Mouse (Mus musculus): Measurements from ENCODE around the gene Shisa9.
A peak's percentile ranks its signal among the peaks of the same experiment; 100 is the strongest.
"Not testable (repeated sequence)": the region's sequence is repeated elsewhere in the genome, so short reads cannot be mapped to it uniquely, and the experiment has no call there.

Shisa9 gene

DNA sequence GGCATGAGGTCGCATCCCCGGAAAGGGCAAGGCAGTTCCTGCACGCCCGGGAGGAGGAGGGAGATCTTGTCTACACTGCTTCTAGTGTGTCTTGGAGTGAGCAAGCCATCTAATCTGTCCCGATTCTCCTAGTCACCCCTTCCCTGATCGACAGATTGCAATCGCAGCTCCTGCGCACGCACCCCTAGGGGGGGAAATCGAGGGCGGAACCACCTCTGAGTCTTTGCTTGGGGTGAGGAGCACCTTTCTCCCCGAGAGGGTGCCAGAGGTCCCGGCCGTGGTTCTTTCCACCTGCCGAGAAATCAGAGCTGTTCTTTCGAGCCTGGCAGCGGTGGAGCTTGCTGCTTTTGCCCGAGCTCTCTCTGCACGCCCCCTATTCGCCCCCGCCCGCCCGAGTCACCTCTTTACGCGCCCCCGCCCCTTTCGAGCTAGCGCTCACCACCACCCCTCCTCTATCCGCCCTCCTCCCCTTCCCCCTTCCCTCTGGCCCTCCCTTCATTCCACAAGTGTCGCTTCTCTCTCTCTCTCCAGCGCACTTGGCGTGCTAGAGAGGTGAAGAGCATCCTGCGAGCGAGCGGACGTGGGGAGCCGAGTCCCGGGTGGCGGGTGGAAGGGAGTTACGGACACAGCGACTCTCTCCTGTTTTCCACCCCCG is at the start of gene Shisa9:
Gene Shisa9 (plus strand): TSS at position 498 of the 655 bp plus-strand sequence.
- no peak for DNase-seq (ENCODE audit: low read depth)

DNA sequence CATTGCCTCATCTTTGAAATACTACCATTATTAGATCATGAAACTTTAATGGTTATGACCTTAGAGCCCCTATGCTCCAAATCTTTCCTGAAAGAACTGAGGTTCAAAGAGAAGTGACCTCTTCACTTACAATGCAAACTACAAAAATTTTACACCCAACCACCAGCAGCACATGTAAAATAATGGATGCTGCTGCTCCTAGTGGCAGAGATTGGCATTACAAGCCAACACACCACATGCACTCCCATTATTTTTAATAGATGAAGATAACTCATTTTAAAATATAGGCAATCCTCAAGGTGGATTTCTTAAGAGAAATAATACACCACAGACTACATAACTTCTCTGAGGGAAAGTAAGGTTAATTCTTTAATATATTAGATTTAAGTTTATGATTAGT is 43.4 kb upstream of the Shisa9 start:
- DNase-seq (ENCODE audit: low read depth) = peak; percentile 75

DNA sequence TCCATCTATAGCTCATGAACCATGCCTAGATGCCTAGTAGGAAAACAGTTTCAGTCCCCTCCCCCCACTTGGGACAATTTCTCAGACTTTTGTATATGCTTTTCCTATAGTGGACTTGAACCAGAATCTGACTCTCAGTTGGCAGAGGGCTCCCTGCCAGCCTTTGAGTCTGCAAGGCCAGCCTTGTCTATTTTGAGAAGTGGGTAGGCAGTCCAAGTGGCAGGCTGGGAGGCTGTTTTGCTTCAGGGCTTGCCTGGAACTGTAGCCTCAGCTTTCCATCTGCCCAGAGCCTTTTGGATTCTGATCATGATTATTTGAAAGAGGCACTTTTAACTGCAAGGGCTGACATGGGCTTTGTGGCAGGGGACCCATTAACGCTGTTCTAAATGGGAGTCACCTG is 23.2 kb upstream of the Shisa9 start:
- no peak for DNase-seq (ENCODE audit: low read depth)

DNA sequence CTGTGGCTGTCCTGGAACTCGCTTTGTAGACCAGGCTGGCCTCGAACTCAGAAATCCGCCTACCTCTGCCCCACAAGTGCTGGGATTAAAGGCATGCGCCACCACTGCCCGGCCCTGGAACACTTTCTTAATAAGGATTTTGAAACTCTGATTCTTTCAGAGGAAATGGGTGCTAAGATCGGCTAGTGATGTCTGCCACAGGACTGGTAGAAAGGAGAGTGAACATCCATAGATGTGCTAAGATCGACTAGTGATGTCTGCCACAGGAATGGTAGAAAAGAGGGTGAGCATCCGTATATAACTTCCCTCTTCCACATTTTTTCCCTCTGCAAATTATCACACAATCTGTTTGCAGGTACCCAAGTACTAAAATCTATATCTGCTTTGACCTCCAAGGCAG is 17.9 kb upstream of the Shisa9 start:
- DNase-seq (ENCODE audit: low read depth) = peak; percentile 33

DNA sequence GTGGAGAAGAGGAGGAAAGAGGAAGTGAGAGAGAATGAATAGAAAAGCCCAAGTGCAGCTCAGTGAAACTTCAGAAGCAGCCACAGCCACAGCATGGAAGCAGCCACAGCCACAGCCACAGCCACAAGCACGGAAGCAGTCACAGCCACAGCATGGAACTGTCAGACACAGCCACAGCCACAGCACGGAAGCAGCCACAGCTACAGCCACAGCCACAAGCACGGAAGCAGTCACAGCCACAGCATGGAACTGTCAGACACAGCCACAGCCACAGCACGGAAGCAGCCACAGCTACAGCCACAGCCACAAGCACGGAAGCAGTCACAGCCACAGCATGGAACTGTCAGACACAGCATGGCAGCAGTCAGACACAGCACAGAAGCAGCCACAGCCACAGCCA is 17.1 kb upstream of the Shisa9 start:
- not testable (repeated sequence) for DNase-seq (ENCODE audit: low read depth)

DNA sequence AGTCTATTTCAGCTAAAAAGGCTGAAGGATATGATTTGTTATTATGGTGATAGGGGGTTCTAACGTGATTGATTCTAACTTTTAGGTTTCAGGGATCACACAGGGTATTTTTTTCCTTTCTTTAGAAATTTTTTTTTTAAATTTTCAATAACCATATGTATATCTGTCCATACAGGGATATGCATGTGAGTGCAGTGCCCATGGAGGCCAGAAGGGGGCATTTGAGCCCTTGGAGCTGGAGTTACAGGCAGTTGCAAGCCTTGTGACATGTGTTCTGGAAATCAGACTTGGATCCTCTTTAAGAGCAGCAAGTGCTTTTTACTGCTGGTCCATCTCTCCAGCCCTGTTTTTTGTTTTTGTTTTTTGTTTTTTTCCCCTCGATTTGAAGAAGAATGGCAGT is 16.3 kb upstream of the Shisa9 start:
- peak; percentile 16 for DNase-seq (ENCODE audit: low read depth)

DNA sequence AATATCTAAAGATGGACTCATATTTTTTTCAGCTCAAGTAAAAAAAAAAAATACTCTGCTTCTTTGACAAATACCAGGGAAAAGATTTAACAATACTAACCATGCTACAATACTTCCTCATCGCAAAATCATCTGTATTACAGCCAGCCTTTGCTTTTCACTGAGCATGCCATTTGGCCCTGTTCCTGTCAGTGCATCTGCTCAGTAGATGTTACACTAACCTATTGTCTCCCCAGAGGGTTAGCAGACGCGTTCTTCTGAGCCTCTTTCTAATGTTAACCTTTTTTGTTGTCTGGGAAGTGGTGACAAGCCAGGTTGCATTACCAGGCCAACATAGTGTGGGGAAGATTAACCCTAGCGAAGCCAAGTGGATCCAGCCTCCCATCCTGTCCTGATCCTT is 10.2 kb upstream of the Shisa9 start:
- DNase-seq (ENCODE audit: low read depth) = no peak

DNA sequence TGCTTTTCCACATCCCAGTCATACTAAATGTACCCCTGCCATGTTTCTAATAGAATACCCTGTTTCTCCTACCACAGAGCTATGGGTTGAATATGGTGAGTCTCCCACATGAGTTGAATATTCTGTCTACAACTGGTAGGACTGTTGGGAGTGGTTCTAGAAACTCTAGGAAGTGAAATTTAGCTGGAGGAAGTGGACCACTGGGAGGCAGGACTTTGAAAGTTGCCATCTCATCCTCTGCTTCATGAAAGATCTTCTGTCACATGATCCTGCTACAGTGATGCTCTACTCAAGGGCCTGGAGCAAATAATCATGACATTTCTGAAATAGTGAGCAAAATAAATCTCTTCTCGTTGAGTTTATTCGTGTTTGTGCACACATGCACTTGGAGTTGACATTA is 7.2 kb upstream of the Shisa9 start:
- no peak for DNase-seq (ENCODE audit: low read depth)

DNA sequence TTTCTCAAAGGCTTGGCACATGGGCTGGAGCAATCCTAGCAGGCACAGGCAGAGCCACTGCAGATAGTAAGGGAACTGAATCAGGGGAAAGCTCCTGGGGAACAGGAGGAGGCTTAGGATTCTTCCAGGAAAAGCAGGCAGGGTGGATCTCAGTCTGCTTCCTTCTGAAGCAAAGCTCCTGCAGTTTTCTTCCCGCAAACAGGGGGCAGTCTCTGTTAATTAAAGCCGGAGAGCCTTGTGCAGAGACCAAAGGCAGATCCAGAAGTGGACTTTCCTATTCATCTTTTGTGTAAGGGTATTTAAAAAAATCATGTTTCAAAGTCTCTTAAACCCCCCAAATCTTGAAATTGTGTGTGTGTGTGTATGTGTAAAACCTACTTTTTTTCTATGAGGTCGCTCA is 3.1 kb upstream of the Shisa9 start:
- peak; percentile 34 for DNase-seq (ENCODE audit: low read depth)

DNA sequence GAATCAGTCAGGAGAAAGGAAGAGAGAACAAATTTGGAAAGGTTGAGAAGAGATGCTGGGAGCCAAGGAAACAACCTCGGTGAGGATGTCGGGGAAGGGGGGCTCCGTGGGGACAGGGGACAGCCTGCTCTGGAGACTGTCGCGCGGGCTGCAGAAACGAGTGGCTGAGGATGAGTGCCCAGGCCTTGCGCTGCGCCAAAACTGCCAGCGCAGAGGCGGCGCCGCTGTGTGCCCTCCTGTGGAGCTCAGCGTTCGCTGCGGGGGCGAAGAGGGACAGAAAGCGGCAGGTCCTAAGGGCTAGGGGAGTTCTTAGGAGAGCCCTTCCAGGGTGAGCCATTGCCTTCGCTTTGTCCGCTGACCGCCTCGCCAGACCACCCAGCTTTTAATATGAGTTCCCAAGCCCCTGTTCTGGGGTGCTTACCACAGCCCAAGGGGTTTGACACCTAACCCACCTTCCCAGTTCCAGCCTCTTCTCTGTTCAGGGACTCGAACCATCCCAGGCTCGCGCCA is 752 bp upstream of the Shisa9 start:
- DNase-seq (ENCODE audit: low read depth) = no peak

DNA sequence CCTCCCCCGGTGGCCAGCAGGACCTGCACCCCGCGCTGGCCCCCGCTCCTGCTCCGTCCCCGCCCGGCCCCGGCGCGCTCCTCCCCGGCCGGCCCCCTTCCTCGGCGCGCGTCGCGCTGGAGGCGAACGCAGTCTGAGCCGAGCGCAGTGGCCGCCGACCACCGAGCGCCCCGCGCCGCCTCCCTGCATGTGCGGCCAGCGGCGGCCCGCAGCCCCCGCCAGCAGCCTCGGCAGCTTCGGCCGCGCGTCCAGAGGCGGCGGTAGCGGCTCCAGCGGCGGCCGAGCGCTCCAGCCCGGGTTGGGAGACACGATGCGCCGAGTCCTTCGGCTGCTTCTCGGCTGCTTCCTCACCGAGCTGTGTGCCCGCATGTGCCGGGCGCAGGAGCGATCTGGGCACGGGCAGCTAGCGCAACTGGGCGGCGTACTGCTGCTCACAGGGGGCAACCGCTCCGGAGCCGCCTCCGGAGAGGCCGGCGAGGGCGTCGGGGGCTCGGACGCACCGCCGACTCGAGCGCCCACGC is 418 bp downstream of the Shisa9 start:
- no peak for DNase-seq (ENCODE audit: low read depth)

DNA sequence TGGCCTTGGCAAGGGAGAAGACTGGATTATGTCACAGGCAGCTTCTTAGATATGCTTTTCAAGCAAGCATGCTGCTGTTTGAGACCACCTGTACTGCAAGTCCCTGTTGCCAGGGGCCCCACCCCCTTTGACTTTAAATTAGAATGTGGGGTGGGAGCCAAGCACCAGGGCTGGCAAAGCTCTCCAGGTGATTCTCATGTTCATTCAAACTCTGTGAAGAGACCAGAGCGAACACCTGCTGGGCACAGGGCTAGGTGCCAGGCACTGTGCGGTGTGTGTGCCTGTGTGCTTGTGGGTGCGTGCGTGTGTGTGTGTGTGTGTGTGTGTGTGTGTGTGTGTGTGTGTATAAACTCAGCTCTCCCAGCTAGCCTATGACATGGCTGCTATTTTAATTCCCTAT is 3.1 kb downstream of the Shisa9 start:
- no peak for DNase-seq (ENCODE audit: low read depth)

DNA sequence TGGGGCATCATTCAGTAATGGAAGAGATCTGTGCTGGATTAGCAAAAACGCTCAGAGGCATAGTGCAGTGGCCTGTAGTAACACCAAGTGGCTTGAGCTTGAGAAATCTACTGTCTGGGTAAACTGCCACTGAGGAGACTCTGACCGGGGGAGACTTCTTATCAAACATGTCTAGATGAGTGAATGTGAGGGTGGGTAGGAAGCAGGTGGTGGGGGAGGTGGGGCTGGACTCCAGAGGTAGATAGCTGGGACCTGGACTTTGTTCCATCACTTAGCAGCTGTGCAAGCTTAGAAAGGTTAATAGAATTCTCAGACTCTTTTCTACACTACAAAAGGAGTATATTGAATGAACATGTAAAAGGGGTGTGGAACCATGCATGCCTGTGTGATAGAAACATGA is 21.3 kb downstream of the Shisa9 start:
- no peak for DNase-seq (ENCODE audit: low read depth)

DNA sequence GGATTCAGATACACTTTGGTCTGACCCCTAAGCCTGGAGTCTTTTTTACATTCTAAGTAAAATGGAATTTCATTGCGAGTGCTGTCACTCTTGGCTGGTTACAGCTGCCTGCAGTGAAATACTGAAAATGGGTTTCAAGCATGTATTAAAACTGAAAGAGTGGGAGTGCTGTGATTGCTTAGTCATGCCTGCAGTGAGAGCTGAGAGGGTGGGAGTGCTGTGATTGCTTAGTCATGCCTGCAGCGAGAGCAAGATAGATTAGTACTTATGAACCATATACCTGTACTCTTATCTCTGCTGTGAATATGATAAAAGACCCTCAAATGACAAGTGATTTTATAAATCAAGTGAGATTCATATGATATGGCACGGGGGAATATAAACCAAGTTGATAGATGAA is 26.2 kb downstream of the Shisa9 start:
- DNase-seq (ENCODE audit: low read depth) = no peak

DNA sequence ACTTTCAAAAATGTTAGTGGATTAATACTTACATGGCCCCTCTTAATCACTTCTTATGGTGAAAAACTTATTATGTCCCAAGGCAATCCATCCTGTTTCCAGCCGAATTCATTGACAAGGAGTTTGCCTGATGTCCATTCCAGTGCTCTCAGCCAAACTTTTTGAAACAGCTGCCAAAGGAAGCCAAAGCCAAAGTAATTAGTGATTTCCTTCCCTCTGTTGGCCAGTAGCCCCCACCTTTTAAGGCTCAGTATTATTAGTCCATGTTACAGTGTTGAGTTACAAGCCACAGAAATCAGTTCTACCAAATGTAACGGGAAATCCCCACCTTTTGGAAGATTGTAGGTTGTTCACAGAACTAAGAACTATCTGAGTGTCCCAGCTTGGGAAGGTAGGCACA is 28.8 kb downstream of the Shisa9 start:
- no peak for DNase-seq (ENCODE audit: low read depth)

DNA sequence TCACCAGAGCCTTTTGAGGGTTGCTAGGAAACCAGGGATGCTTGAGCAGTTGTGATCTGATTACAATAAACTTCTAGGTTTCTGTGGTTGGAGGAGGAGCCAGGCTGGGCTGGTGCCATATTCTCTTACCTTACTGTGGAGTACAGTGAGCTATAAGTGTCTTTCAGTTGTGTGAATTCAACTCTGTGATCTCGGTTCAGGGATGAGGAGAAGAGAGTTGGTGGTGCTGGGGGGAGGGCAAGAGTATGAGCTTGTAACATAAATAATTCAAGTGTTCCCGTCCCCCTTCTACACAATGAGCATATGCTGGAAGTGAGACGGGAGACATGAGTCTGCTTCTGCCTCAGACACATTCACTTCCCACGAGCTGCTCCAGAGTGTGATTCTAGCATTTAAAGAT is 30.6 kb downstream of the Shisa9 start:
- no peak for DNase-seq (ENCODE audit: low read depth)

DNA sequence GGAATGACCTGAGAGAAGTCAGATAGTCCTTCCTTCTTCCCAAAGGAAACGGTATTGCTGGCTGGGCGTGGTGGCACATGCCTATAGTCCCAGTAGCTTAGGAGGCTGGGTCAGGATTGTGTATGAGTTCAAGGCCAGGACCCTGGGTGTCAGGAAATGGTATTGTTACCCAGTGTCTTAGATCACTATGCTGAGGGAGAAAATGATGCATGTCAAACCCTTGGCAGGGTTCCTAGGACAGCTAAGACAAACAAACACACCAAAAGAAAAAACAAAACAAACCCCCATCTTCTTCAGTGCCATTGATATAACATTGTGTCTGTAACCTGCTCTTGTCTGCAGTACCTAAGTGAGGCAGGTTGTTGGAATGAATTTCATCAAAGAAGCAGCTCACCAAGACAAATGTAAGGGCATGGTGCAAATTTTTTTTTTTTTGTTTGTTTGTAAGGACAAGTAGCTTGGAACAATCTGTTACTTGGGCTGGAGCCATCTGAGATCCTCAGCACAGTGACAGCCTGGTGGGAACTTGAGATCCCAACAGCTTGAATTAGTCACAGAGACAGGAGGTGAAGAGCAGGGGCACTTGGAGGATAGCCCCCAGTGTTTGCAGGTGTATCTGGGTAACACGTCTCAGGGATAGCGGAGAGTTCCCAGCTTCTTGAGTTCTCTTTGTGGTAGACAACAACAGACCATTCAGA is 34.2 kb downstream of the Shisa9 start:
- DNase-seq (ENCODE audit: low read depth) = no peak

DNA sequence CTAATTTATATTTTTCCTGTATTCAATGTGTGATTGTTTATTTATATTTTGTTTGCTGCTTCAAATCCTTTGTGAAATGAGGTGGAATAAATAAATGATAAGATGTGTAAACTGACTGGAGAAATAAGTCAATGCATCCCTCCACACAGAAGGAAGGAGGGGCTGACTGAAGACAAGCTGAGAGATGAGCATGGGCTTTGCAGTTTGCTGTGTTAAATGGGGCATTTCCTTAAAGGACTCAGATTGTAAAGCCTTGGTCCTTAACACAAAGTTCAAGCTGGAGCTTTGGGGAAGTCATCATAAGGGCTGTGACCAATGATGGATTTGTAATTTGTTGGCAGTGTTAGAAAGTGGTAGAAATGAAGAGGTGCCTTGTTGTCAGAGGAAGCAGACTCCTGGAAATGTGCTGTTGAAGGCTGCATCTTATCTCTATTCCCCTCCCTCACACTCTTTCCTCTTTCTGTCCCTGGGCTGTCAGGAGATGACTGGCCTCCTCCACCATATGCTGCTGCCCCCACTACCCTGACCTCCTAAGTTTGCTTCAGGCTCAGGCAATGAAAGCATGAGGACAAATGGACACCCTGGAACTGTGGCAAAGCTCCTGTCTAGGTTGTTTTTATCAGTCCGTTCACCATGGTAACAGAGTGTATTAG is 36.3 kb downstream of the Shisa9 start:
- no peak for DNase-seq (ENCODE audit: low read depth)

DNA sequence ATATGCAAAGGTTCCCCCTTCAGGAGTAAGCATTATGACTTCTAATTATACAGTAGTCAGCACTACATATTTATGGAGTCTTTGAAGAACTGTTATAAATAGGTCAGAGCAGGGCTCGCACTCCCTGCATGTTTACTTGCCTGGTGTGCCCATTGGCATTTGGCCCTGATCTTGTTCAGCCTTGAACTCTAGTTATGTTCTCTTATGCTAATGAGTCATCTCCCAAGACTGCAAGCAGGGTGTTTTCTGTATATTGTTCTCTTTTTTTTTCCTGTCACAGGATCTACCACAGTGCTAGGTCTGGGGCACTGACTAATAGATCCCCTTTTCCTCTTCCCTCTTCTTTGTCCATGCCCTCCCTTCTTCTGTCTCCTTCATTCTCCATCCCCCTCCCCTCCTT is 48.5 kb downstream of the Shisa9 start:
- DNase-seq (ENCODE audit: low read depth) = peak; percentile 53

DNA sequence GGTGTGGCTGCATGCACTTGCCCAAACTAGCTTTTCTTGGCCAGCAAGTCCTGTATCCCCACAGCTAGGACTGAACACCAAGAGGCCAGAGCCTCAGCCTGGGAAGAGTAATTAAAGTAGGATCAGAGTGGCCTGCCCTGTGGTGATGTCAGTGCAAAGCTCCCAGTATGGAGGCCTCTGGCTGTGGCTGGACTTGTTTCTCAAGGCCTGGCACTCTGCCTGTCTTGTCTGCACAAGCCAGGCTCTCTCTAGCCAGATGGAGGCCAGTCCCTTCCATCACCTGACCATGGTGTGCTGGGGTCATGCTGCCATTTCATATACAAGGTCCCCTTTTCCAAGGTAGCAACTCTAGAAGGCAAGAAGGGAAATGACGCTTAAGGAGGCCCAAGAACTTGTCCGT is 51.0 kb downstream of the Shisa9 start:
- DNase-seq (ENCODE audit: low read depth) = peak; percentile 26

DNA sequence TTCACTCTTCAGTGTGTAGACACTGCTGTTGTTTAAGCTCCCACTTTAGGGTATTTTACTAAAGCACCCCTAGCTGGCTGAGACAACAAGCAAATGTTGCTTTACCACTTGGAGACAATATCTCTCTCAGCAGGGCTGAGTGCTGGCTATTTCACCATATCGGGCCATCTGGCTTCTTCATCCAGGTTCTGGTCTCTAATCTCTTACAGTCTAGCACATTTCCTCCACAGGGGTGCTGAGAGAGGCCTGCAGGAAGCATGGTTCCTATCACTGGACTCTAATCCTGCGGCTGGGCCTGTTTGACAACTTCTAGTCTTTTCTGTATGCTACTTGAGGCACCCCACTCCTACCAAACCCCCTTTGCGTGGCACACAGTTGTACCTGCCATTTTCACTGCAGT is 51.7 kb downstream of the Shisa9 start:
- DNase-seq (ENCODE audit: low read depth) = no peak

DNA sequence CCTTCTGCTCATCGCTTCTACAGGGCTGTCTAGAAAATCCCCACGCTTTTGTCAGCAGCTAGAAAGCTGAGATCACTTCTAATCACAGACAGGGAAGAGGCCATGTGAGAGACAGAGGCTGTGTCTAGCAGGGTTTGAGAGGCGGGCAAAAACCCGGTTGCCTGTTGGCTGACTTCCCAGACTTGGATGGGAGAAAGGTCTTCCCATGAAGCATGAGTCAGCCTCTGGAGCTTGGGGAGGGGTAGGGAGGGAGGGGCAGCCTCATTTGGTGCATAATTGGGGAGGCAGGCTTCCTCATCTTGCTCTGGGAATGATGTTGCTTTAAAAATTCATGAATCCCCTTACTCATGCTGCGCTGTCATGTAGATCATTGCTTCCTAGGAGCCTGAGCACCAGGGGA is 57.0 kb downstream of the Shisa9 start:
- peak; percentile 77 for DNase-seq (ENCODE audit: low read depth)

DNA sequence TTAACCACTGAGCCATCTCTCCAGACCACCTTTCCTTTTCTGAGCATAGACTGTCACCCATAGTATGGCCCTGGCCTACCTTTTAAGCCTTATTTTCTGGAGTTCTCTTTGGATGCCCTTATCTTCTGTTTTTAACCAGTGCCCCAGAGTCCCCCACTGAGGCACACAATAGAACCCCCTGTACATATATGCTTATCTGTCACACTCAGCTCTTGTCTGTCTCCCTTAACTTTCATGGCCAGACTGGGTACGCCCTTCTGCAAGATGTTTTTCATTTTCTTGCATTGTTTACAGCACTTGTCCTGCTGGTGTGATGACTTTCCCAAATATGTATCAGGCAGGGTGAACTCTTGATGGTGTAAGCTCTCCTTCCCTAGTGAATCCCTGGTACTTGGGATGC is 68.1 kb downstream of the Shisa9 start:
- no peak for DNase-seq (ENCODE audit: low read depth)
